ENCODE assay signal across 20 mouse cellular contexts in genomic region chr11:21428013-21428317, GRCm38 (mm10). TPM values are rescaled to one million over a fixed set of nuclear protein-coding genes. Genes with fewer than 3 reads are reported as not detected.
DNase-seq lines count a peak whose midpoint lies in the region; ATAC-seq and TF ChIP-seq lines count a peak whose summit lies in the region.
"Had no signal": no experiment of that assay in that cellular context is flagged by ENCODE, and none has a peak within 500 bp of the region (broad histone marks: within the 10 kb centered on the region; RNA-seq: fewer than 3 reads in every experiment).

No protein-coding gene starts in this region.

- no peak for TF ChIP-seq EP300 in stomach, postnatal 0 days (optimal IDR thresholded peaks at IDR 0.05)

- H3K27me3 ChIP-seq in kidney, adult 2 months (replicated peaks; ENCODE audit: control insufficient read depth, insufficient read depth, low read length) = no peaks in the 10 kb centered on the region
- no peaks in the 10 kb centered on the region for H3K27me3 ChIP-seq in kidney, embryonic 16.5 days (ENCODE audit: insufficient read depth, low read length)
- no peaks in the 10 kb centered on the region for H3K27me3 ChIP-seq in intestine, embryonic 16.5 days (replicated peaks; ENCODE audit: control insufficient read depth, insufficient read depth, low read length)
- no peaks in the 10 kb centered on the region for H3K27me3 ChIP-seq in stomach, postnatal 0 days (ENCODE audit: control insufficient read depth, insufficient read depth, low read length)
- H3K27me3 ChIP-seq in forebrain, postnatal 0 days (ENCODE audit: insufficient read depth, low read length) = no peaks in the 10 kb centered on the region
- H3K27me3 ChIP-seq: CH12.LX; forebrain, embryonic 13.5 days; heart, embryonic 15.5 days; hindbrain, embryonic 15.5 days; Patski had no signal

- no peak for TF ChIP-seq POLR2A in kidney, adult 2 months (IDR thresholded peaks at IDR 0.05; ENCODE audit: low read depth, low read length)

- H3K9ac ChIP-seq in kidney, embryonic 16.5 days (replicated peaks; ENCODE audit: low read length) = no peak overlapping the region
- H3K9ac ChIP-seq in intestine, embryonic 16.5 days (ENCODE audit: low read depth, low read length) = no peak overlapping the region
- no peak overlapping the region for H3K9ac ChIP-seq in stomach, postnatal 0 days (ENCODE audit: low read length)
- H3K9ac ChIP-seq in forebrain, postnatal 0 days = no peak overlapping the region
- H3K9ac ChIP-seq: forebrain, embryonic 13.5 days; heart, embryonic 15.5 days; hindbrain, embryonic 15.5 days had no signal

- H3K4me1 ChIP-seq in kidney, adult 2 months (ENCODE audit: control insufficient read depth, insufficient read depth, low read length) = peaks cover 15% of the 10 kb centered on the region; the same call in 1 of the 2 replicates
- 0 out of 2 replicates have a peak, but pooled peaks cover 7% of the 10 kb centered on the region for H3K4me1 ChIP-seq in kidney, embryonic 16.5 days (ENCODE audit: insufficient read depth, low read length)
- H3K4me1 ChIP-seq in brown adipose tissue, adult 24 weeks (ENCODE audit: control insufficient read depth, insufficient read depth, insufficient read length, low read length) = peaks cover 6% of the 10 kb centered on the region
- peaks cover 3% of the 10 kb centered on the region; the same call in 1 of the 2 replicates for H3K4me1 ChIP-seq in intestine, embryonic 16.5 days (ENCODE audit: control insufficient read depth, insufficient read depth, low read length)
- no peaks in the 10 kb centered on the region for H3K4me1 ChIP-seq in stomach, postnatal 0 days (replicated peaks; ENCODE audit: control insufficient read depth, insufficient read depth)
- no peaks in the 10 kb centered on the region; the same call in 1 of the 2 replicates for H3K4me1 ChIP-seq in forebrain, postnatal 0 days (ENCODE audit: insufficient read depth)
- H3K4me1 ChIP-seq: forebrain, embryonic 13.5 days; hindbrain, embryonic 10.5 days; hindbrain, embryonic 15.5 days had no signal

- H3K4me2 ChIP-seq in kidney, embryonic 16.5 days (replicated peaks; ENCODE audit: low read depth, low read length) = no peak overlapping the region
- H3K4me2 ChIP-seq in intestine, embryonic 16.5 days (ENCODE audit: low read depth, low read length) = no peak overlapping the region
- no peak overlapping the region for H3K4me2 ChIP-seq in stomach, postnatal 0 days (replicated peaks; ENCODE audit: low read depth)
- no peak overlapping the region for H3K4me2 ChIP-seq in forebrain, postnatal 0 days (ENCODE audit: low read depth)
- H3K4me2 ChIP-seq: forebrain, embryonic 13.5 days; heart, embryonic 11.5 days; heart, embryonic 15.5 days; hindbrain, embryonic 15.5 days had no signal

- peak overlapping the region; percentile 32; the same call in 1 of the 2 replicates for H3K27ac ChIP-seq in kidney, adult 2 months (ENCODE audit: insufficient read depth, low read depth, low read length)
- H3K27ac ChIP-seq in kidney, embryonic 16.5 days (ENCODE audit: low read length) = no peak overlapping the region
- peak overlapping the region; percentile 13 for H3K27ac ChIP-seq in brown adipose tissue, adult 24 weeks (replicated peaks; ENCODE audit: low read depth, low read length)
- peak overlapping the region; percentile 60 for H3K27ac ChIP-seq in intestine, embryonic 16.5 days (ENCODE audit: low read length)
- 0 out of 2 replicates have a peak overlapping the region, but pooled peaks have one; percentile 30 for H3K27ac ChIP-seq in stomach, postnatal 0 days (replicated peaks)
- H3K27ac ChIP-seq in forebrain, postnatal 0 days (ENCODE audit: low read depth, low read length) = no peak overlapping the region
- H3K27ac ChIP-seq: embryonic facial prominence, embryonic 10.5 days; forebrain, embryonic 13.5 days; hindbrain, embryonic 10.5 days; hindbrain, embryonic 15.5 days had no signal

- WGBS in kidney, adult 2 months = 41% methylated on average over 3 of the region's 3 CpGs
- WGBS in kidney, embryonic 16.5 days = 45% methylated on average over 3 of the region's 3 CpGs
- WGBS in intestine, embryonic 16.5 days = 50% methylated on average over 3 of the region's 3 CpGs
- WGBS in stomach, postnatal 0 days = 39% methylated on average over 3 of the region's 3 CpGs
- WGBS in forebrain, postnatal 0 days = 62% methylated on average over 3 of the region's 3 CpGs

- H3K4me3 ChIP-seq in kidney, adult 2 months (ENCODE audit: insufficient read depth, low read depth, low read length) = no peak overlapping the region
- H3K4me3 ChIP-seq in kidney, embryonic 16.5 days (ENCODE audit: low read length) = no peak overlapping the region
- H3K4me3 ChIP-seq in brown adipose tissue, adult 24 weeks (ENCODE audit: insufficient read depth, low read depth, low read length) = no peak overlapping the region
- no peak overlapping the region for H3K4me3 ChIP-seq in intestine, embryonic 16.5 days (ENCODE audit: low read length)
- no peak overlapping the region for H3K4me3 ChIP-seq in stomach, postnatal 0 days (ENCODE audit: low read depth, low read length)
- H3K4me3 ChIP-seq in forebrain, postnatal 0 days (ENCODE audit: low read depth, low read length) = no peak overlapping the region
- H3K4me3 ChIP-seq: embryonic facial prominence, embryonic 10.5 days; forebrain, embryonic 13.5 days; heart, adult 2 months; heart, embryonic 15.5 days; hindbrain, embryonic 10.5 days; hindbrain, embryonic 15.5 days had no signal

- no peak for TF ChIP-seq CTCF in kidney, adult 2 months (conservative IDR thresholded peaks at IDR 0.05; ENCODE audit: insufficient read depth, insufficient read length, low read depth, low read length)
- no peak for TF ChIP-seq CTCF in stomach, postnatal 0 days (IDR thresholded peaks at IDR 0.05; ENCODE audit: low read depth)
- TF ChIP-seq CTCF in forebrain, postnatal 0 days (IDR thresholded peaks at IDR 0.05; ENCODE audit: low read depth) = no peak

- no peaks in the 10 kb centered on the region for H3K36me3 ChIP-seq in kidney, adult 2 months (ENCODE audit: control insufficient read depth, insufficient read depth, low read length)
- H3K36me3 ChIP-seq in kidney, embryonic 16.5 days (ENCODE audit: insufficient read depth, low read length) = no peaks in the 10 kb centered on the region
- no peaks in the 10 kb centered on the region for H3K36me3 ChIP-seq in intestine, embryonic 16.5 days (ENCODE audit: control insufficient read depth, insufficient read depth, low read length)
- no peaks in the 10 kb centered on the region for H3K36me3 ChIP-seq in stomach, postnatal 0 days (ENCODE audit: control insufficient read depth, insufficient read depth, low read length)
- H3K36me3 ChIP-seq in forebrain, postnatal 0 days (ENCODE audit: insufficient read depth) = no peaks in the 10 kb centered on the region
- H3K36me3 ChIP-seq: embryonic facial prominence, embryonic 10.5 days; heart, embryonic 15.5 days; hindbrain, embryonic 10.5 days; hindbrain, embryonic 15.5 days had no signal

- ATAC-seq in kidney, embryonic 16.5 days (ENCODE audit: low FRiP score, low TSS enrichment) = no peak
- ATAC-seq in intestine, embryonic 16.5 days = peak; percentile 68; the same call in 1 of the 2 replicates
- no peak; the same call in 1 of the 2 replicates for ATAC-seq in stomach, postnatal 0 days (ENCODE audit: low FRiP score, low TSS enrichment)
- ATAC-seq in forebrain, postnatal 0 days = no peak
- ATAC-seq: activated CD4-positive, CD25-positive, alpha-beta regulatory T cell, adult 4 months; forebrain, embryonic 13.5 days had no signal

- no peak for DNase-seq in kidney, adult 2 months
- DNase-seq in stomach, postnatal 0 days (ENCODE audit: low spot score) = no peak
- no peak for DNase-seq in forebrain, postnatal 0 days
- DNase-seq: adrenal gland, postnatal 14 days; cerebellum, adult 18-20 months; cerebellum, adult 9-11 months; heart, adult 2 months; heart, postnatal 14 days had no signal

- no peaks in the 10 kb centered on the region for H3K9me3 ChIP-seq in kidney, embryonic 16.5 days (ENCODE audit: low read length)
- H3K9me3 ChIP-seq in intestine, embryonic 16.5 days (ENCODE audit: control insufficient read depth, low read length) = no peaks in the 10 kb centered on the region
- H3K9me3 ChIP-seq in stomach, postnatal 0 days (ENCODE audit: control insufficient read depth, low read length) = no peaks in the 10 kb centered on the region
- H3K9me3 ChIP-seq in forebrain, postnatal 0 days (ENCODE audit: low read length) = no peaks in the 10 kb centered on the region
- H3K9me3 ChIP-seq: embryonic facial prominence, embryonic 10.5 days; forebrain, embryonic 13.5 days; heart, embryonic 15.5 days; hindbrain, embryonic 10.5 days; hindbrain, embryonic 15.5 days had no signal

RNA-seq across cellular contexts. Expression of gene Ugp2, which starts 57.0 kb away (rescaled TPM):
- polyA plus RNA-seq in kidney, adult 2 months (2012; rRNA removed) = 14.2 and 21.7 TPM in 2 replicates
- polyA plus RNA-seq in kidney, embryonic 16.5 days (2015; fragmentation: Nextera tagmentation; extraction: Ambion mirVana) = 77.9 and 84.8 TPM in 2 replicates
- polyA plus RNA-seq in brown adipose tissue, adult 24 weeks (2012; ENCODE audit: insufficient read depth, insufficient read length, missing spikeins) = 304 and 400 TPM in 2 replicates
- polyA plus RNA-seq in intestine, embryonic 16.5 days (2015; fragmentation: Nextera tagmentation; extraction: Ambion mirVana) = 122 and 130 TPM in 2 replicates
- polyA plus RNA-seq in stomach, postnatal 0 days (2015; fragmentation: Nextera tagmentation; extraction: Ambion mirVana) = 124 and 128 TPM in 2 replicates
- total RNA-seq in forebrain, postnatal 0 days (2014; rRNA removed) = 66.9 and 69.5 TPM in 2 replicates
- polyA plus RNA-seq in forebrain, postnatal 0 days (2015; fragmentation: Nextera tagmentation; extraction: Ambion mirVana) = 50.3 and 59.9 TPM in 2 replicates

Comparison
In these comparisons a context has a peak if more than half of its experiments do, and no peak if none do; other contexts are left out.
1. H3K27ac ChIP-seq: peak in kidney, adult 2 months (single experiment), brown adipose tissue, adult 24 weeks (single experiment), intestine, embryonic 16.5 days (single experiment) and stomach, postnatal 0 days (single experiment); none in kidney, embryonic 16.5 days (single experiment) and forebrain, postnatal 0 days (single experiment).